Mouse (Mus musculus): ENCODE results near the gene Apex1. TPM values are rescaled to one million over a fixed set of nuclear protein-coding genes. Genes with fewer than 3 reads are reported as not detected.
"Not testable (repeated sequence)": the region's sequence is repeated elsewhere in the genome, so short reads cannot be mapped to it uniquely, and the experiment has no call there.

Gene Apex1
- polyA plus RNA-seq, 1 experiment from 2014 or later = 179 TPM

DNA sequence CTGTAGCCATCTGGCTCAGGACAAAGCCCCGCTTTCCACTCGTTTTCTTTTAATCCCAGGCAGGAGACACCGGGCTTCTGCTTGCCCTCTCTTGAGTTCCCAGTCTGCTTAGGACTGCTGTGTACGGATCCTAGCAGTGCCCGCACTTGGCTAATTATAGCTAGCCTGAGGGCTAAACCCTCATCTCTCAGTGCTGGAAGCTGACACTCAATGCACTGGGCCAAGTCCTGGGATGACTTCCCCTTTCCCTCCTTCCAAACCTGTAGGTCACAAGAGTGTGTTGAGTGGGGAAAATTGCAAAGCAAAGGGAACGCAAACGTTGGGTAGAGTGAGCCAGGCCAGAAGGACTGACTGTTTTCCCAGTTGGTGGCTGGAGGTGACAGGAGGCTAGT is 27.4 kb upstream of the Apex1 start, which contains the start of gene Klhl33:
TSS of gene Klhl33 (minus strand) at position 134 of the 392 bp plus-strand sequence.
- ATAC-seq (ENCODE audit: insufficient read depth, low FRiP score, low read depth) = no peak
- peak within 1 kb of the TSS; percentile 79 for H3K4me2 ChIP-seq
- H3K4me3 ChIP-seq (replicated peaks) = peak within 1 kb of the TSS; percentile 37

DNA sequence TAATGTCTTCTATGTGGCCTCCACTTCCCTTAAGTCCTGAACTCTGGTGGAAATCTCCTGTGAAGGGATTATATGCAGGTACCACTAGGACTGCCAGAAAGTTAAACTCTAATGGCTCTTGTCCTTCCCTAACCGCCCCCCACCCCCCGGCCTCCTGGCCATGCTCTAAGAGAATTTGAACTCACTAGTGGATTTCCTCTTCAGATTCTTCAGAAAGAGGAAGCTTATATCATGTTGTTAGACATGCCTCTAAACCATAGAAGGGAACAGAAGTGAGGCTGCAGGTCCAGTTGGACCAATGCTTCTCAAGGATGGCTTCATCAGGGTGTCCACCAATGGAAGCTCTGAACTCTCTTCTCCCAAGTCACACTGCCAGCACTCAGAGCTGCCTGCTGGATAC is 26.8 kb upstream of the Apex1 start:
- not testable (repeated sequence) for ATAC-seq (ENCODE audit: insufficient read depth, low FRiP score, low read depth); H3K9ac ChIP-seq; H3K4me3 ChIP-seq (replicated peaks); H3K27me3 ChIP-seq (replicated peaks); H3K4me2 ChIP-seq; H3K9me3 ChIP-seq; H3K36me3 ChIP-seq; H3K27ac ChIP-seq; H3K4me1 ChIP-seq
- 89% methylated on average over 2 of the region's 2 CpGs for WGBS

More for the DNA sequence above, 27.4 kb upstream of the Apex1 start, which contains the start of gene Klhl33:
- 53% methylated on average over 7 of the region's 7 CpGs for WGBS
- H3K9me3 ChIP-seq = no peaks in the 10 kb centered on the region
- H3K9ac ChIP-seq = peak within 1 kb of the TSS; percentile 31
- 0 out of 2 replicates have a peak, but pooled peaks cover 3% of the 10 kb centered on the region for H3K27me3 ChIP-seq (replicated peaks)
- H3K27ac ChIP-seq = no peak within 1 kb of the TSS
- H3K36me3 ChIP-seq = no peaks in the 10 kb centered on the region
- peaks cover 13% of the 10 kb centered on the region; the same call in 1 of the 2 replicates for H3K4me1 ChIP-seq

DNA sequence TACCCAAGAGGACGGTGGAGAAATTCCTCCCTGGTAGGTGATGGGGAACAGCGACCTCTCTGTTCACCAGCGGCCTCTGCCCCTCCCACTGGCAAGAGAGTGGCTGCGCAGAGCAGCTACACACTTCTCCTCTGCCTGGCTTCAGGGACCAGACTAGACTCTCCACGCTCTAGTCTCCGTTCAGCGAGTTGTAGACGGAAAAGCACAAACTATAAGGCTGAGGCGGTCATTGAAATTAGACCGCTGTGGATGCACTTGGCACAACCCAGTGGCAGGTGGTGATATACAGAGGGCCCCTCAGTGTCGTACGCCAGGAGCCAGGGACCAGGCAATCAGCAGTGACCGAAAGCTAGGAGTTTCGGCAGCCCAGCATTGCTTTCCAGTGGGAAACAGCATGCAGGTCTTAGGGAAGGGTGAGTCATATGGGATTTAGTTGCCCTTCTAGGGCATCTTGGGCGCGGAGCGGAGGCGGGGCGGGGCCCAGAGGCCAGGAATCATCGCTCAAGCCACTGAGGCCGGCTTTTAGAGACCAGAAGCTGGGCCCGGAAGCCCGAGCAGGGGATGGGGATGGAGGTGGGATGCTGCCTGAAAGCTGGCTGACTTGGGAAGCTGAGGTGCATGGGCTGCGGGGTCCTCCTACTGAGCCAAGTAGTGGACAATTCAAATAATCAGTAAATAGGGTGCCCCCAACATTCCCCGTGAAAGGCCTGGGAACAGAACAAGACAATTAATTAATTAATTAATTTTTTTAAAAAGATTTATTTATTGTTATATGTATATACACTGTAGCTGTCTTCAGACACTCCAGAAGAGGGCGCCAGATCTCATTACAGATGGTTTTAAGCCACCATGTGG is 20.6 kb upstream of the Apex1 start:
- Histone ChIP-seq H3K4me1 (0 out of 2 replicates have a peak, but pooled peaks cover 2% of the 10 kb centered on the region), H3K9me3 (no peaks in the 10 kb centered on the region), H3K27ac (0 out of 2 replicates have a peak overlapping the region, but pooled peaks have one; percentile 11), H3K9ac (no peak overlapping the region), H3K36me3 (no peaks in the 10 kb centered on the region), H3K4me2 (peak overlapping the region; percentile 76), H3K4me3 (replicated peaks) (peak overlapping the region; percentile 40), H3K27me3 (replicated peaks) (no peaks in the 10 kb centered on the region)
- ATAC-seq (ENCODE audit: insufficient read depth, low FRiP score, low read depth) = peak; percentile 87
- 6% methylated on average over 26 of the region's 26 CpGs for WGBS

DNA sequence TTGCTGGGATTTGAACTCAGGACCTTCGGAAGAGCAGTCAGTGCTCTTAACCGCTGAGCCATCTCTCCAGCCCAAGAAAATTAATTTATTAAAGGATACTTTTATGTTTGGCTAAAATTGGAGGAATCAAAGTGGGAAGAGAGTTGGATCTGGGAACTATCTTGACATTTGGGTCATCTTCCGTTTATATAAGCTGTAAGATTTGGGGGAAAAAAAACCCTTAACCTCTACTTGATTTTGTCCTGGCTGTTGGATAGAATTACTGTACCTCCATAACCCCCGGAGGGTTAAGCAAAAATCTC is 20.0 kb upstream of the Apex1 start:
- WGBS = 87% methylated on average over 4 of the region's 4 CpGs
- no peak overlapping the region for H3K4me2 ChIP-seq
- ATAC-seq (ENCODE audit: insufficient read depth, low FRiP score, low read depth) = no peak

DNA sequence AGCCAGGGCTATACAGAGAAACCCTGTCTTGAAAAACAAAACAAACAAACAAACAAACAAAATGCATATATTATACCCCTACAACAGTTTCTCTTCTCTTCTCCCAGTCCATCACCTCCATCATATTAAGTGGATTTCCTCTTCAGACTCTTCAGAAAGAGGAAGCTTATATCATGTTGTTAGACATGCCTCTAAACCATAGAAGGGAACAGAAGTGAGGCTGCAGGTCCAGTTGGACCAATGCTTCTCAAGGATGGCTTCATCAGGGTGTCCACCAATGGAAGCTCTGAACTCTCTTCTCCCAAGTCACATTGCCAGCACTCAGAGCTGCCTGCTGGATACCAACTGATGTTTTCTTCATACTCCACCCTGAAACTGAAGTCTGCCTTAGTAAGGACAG is 19.4 kb upstream of the Apex1 start:
- H3K4me3 ChIP-seq (replicated peaks); H3K27ac ChIP-seq; H3K36me3 ChIP-seq; H3K4me1 ChIP-seq; ATAC-seq (ENCODE audit: insufficient read depth, low FRiP score, low read depth); H3K4me2 ChIP-seq; H3K9ac ChIP-seq; H3K27me3 ChIP-seq (replicated peaks); H3K9me3 ChIP-seq: not testable (repeated sequence)

More for the DNA sequence above, 20.0 kb upstream of the Apex1 start:
- no peaks in the 10 kb centered on the region for H3K36me3 ChIP-seq
- H3K4me1 ChIP-seq = 0 out of 2 replicates have a peak, but pooled peaks cover 2% of the 10 kb centered on the region
- H3K4me3 ChIP-seq (replicated peaks) = no peak overlapping the region
- H3K27ac ChIP-seq = no peak overlapping the region
- H3K27me3 ChIP-seq (replicated peaks) = no peaks in the 10 kb centered on the region
- H3K9ac ChIP-seq = no peak overlapping the region
- no peaks in the 10 kb centered on the region for H3K9me3 ChIP-seq

DNA sequence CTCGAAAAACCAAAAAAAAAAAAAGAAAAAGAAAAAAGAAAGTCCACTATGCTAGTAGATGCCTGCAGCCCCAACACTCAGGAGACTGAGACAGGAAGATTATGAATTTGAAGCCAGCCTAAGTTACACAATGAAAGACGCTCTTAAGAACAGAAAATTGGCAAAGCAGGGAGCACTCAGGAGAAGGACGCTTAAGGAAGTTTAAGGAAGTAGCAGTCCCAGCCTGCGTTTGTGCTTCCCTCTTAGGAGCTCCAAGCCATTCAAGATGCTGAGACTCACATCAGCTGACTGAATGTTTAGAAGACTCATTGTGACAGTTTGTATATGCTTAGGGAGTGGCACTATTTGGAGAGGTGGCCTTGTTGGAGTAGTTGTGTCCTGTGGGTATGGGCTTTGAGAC is 16.6 kb upstream of the Apex1 start:
- H3K27ac ChIP-seq = no peak overlapping the region
- peaks cover 8% of the 10 kb centered on the region for H3K36me3 ChIP-seq
- no peak overlapping the region for H3K4me3 ChIP-seq (replicated peaks)
- 69% methylated on average over 4 of the region's 4 CpGs for WGBS
- 0 out of 2 replicates have a peak, but pooled peaks cover 2% of the 10 kb centered on the region for H3K4me1 ChIP-seq
- H3K4me2 ChIP-seq = no peak overlapping the region
- no peak for ATAC-seq (ENCODE audit: insufficient read depth, low FRiP score, low read depth)
- H3K9ac ChIP-seq = no peak overlapping the region
- H3K9me3 ChIP-seq = no peaks in the 10 kb centered on the region
- H3K27me3 ChIP-seq (replicated peaks) = no peaks in the 10 kb centered on the region

DNA sequence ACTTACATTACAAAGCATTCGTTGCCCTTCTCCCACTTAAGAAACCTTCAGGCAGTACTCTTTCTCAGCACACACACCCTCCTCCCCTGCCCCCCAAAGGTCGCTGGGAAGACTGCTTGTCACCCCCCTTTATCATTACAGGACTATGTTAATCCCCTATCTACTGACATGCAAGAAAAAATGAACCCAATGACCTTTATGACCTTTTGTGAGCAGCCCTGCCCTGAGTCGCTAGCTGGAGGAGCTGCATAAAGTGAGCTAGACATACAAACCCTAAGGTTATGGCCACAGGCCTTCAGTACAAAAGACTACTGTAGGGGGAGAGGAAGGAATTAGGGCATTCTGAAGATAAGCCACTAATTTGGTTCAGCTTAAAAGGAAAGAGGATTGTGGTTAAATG is 13.4 kb upstream of the Apex1 start:
- H3K36me3 ChIP-seq = peaks cover 27% of the 10 kb centered on the region

DNA sequence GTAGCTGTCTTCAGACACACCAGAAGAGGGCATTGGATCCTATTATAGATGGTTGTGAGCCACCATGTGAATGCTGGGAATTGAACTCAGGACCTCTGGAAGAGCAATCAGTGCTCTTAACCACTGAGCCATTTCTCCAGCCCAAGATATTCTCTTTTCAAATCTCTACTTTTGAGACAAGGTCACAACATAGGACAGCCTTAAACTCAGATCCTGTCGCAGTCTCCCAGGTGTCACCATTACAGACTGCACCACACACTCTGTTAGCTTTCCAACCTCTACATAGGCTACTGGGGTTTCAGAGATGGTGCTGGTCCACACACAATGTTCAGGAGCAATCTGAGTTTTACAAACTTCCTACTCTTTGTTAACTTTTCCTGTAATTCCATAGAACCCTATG is 1.3 kb upstream of the Apex1 start:
- Histone ChIP-seq H3K36me3 (peaks cover 14% of the 10 kb centered on the region), H3K4me2 (peak overlapping the region; percentile 80), H3K4me3 (replicated peaks) (peak overlapping the region; percentile 84)
- H3K4me1 ChIP-seq; H3K27ac ChIP-seq; H3K9ac ChIP-seq; H3K9me3 ChIP-seq; ATAC-seq (ENCODE audit: insufficient read depth, low FRiP score, low read depth); H3K27me3 ChIP-seq (replicated peaks): not testable (repeated sequence)
- 62% methylated on average over 1 of the region's 1 CpGs for WGBS

More for the DNA sequence above, 13.4 kb upstream of the Apex1 start:
- H3K4me3 ChIP-seq (replicated peaks) = no peak overlapping the region
- no peaks in the 10 kb centered on the region for H3K27me3 ChIP-seq (replicated peaks)
- no peaks in the 10 kb centered on the region for H3K4me1 ChIP-seq
- H3K27ac ChIP-seq = no peak overlapping the region
- no peaks in the 10 kb centered on the region for H3K9me3 ChIP-seq
- no peak overlapping the region for H3K9ac ChIP-seq
- no peak for ATAC-seq (ENCODE audit: insufficient read depth, low FRiP score, low read depth)
- H3K4me2 ChIP-seq = no peak overlapping the region
- 49% methylated on average over 3 of the region's 3 CpGs for WGBS

DNA sequence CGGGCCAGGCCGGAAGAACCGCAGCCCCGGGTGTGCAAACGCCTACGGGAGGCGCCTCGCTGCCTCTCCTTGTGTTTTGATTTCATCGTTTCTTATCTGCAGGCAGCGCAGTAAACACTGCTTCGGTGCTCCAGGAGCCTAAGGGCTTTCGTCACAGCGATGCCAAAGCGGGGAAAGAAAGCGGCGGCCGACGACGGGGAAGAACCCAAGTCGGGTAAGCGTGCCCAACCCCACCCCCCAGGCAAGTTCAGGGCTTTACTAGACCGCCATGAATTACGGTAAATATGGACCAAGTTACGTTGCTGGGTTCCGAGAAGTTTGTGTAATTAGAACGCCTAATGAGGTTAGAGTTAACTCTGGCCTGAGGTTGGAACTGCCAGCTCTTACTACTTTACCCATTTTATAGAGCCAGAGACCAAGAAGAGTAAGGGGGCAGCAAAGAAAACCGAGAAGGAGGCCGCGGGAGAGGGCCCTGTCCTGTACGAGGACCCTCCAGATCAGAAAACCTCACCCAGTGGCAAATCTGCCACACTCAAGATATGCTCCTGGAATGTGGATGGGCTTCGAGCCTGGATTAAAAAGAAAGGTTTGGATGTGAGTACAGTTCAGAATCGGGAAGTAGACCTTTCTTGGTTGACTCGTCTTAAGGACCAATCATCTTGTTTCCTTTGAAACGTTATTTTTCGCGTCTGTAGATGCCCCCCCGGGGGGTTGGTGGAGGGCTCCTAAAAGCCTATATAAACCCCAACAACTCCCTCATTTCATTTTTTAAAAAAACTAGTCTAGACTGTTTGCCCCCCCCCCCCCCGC is 548 bp downstream of the Apex1 start:
- no peaks in the 10 kb centered on the region for H3K9me3 ChIP-seq
- ATAC-seq (ENCODE audit: insufficient read depth, low FRiP score, low read depth) = peak; percentile 23
- H3K27me3 ChIP-seq (replicated peaks) = no peaks in the 10 kb centered on the region
- H3K4me1 ChIP-seq = peaks cover 8% of the 10 kb centered on the region; the same call in 1 of the 2 replicates
- H3K9ac ChIP-seq = peak overlapping the region; percentile 76
- peak overlapping the region; percentile 80 for H3K4me2 ChIP-seq
- peaks cover 16% of the 10 kb centered on the region for H3K36me3 ChIP-seq
- peak overlapping the region; percentile 95 for H3K27ac ChIP-seq
- WGBS = 2% methylated on average over 37 of the region's 38 CpGs
- peak overlapping the region; percentile 84 for H3K4me3 ChIP-seq (replicated peaks)

DNA sequence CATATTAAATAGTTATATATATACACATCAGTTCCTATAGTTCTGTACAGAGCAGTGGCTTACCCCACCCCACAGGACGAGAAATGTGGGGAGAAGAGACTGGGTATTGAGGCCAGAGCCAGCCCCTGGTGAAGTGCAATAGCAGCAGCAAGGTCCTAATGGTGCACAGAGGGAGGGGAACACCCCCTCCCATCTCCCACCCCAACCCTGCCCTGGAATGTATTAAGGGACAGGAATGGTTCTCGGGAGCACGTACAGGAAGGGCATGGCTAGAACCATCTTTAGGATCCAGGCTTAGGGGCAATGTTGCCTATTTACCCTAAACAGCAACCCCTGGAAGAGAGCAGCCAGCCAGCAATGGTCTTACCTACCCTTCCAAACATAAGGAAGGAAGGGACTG is 2.6 kb downstream of the Apex1 start:
- H3K4me2 ChIP-seq = no peak overlapping the region
- H3K9ac ChIP-seq = no peak overlapping the region
- peaks cover 16% of the 10 kb centered on the region for H3K36me3 ChIP-seq
- H3K9me3 ChIP-seq = no peaks in the 10 kb centered on the region
- no peak overlapping the region for H3K27ac ChIP-seq
- no peak for ATAC-seq (ENCODE audit: insufficient read depth, low FRiP score, low read depth)
- WGBS = 69% methylated on average over 3 of the region's 3 CpGs
- no peaks in the 10 kb centered on the region for H3K27me3 ChIP-seq (replicated peaks)
- no peak overlapping the region for H3K4me3 ChIP-seq (replicated peaks)
- peaks cover 13% of the 10 kb centered on the region; the same call in 1 of the 2 replicates for H3K4me1 ChIP-seq

DNA sequence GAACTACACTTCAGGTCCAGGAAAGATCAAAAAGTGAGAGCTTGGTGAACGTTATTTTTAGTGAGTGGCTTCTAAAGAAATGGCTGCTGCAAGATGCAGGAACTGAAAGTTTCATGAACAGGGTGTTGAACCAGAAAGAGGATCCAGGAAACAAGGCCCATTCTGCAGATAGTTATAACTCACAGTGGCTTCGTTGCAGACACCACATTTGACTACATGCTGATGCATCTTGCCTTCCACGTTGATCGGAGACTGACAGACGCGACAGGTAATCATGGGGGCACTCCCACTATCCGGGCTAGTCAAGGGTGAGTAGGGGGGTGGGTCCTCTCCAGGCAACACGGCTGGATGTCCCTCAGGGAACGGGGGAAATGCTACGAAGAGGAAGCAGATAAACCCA is 5.2 kb downstream of the Apex1 start:
- Histone ChIP-seq H3K36me3 (peaks cover 16% of the 10 kb centered on the region), H3K4me2 (peak overlapping the region; percentile 84), H3K4me3 (replicated peaks) (peak overlapping the region; percentile 99), H3K9me3 (no peaks in the 10 kb centered on the region), H3K27ac (peak overlapping the region; percentile 95), H3K27me3 (replicated peaks) (no peaks in the 10 kb centered on the region), H3K9ac (peak overlapping the region; percentile 95), H3K4me1 (peaks cover 10% of the 10 kb centered on the region; the same call in 1 of the 2 replicates)
- ATAC-seq (ENCODE audit: insufficient read depth, low FRiP score, low read depth) = no peak
- 11% methylated on average over 10 of the region's 10 CpGs for WGBS

DNA sequence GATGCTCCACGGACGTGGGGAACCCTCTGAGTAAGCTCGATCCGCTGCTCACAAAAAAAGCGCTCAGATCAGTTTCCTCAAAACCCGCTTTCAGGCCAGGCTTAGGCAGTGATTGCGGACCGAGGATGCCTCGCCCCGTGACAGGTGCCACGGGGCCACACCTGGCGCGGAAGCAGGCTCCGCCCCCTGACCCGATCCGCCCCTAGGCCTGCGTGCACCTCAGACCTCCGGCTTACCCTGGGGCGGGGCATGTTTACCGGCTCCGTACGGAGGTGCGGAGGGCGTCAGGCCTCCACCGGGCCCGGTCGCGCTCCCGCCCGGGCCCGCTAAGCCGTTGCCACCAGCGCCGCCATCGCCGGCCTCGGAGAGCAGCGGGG is 5.6 kb downstream of the Apex1 start:
- Histone ChIP-seq H3K9ac (peak overlapping the region; percentile 95), H3K4me1 (peaks cover 10% of the 10 kb centered on the region; the same call in 1 of the 2 replicates), H3K4me2 (peak overlapping the region; percentile 84), H3K36me3 (peaks cover 16% of the 10 kb centered on the region), H3K27me3 (replicated peaks) (no peaks in the 10 kb centered on the region), H3K27ac (peak overlapping the region; percentile 95), H3K4me3 (replicated peaks) (peak overlapping the region; percentile 99), H3K9me3 (no peaks in the 10 kb centered on the region)
- WGBS = under 1% methylated on average over 37 of the region's 38 CpGs
- ATAC-seq (ENCODE audit: insufficient read depth, low FRiP score, low read depth) = peak; percentile 48
